Mouse (Mus musculus) heart, postnatal 36 days (tissue): ENCODE results near the gene Alkbh2. TPM values are rescaled to one million over a fixed set of nuclear protein-coding genes. Genes with fewer than 3 reads are reported as not detected.
A peak's percentile ranks its signal among the peaks of the same experiment; 100 is the strongest.

Experiments used
- DNase-seq, 2 experiments: peaks; one replicate each; pipeline ENCODE4 v3.0.0; 2021 to 2022
- intact Hi-C: fragments of 180-260 bp; cut with DNase I; formaldehyde crosslinking; loops from one replicate; pipeline ENCODE4 v1.15.1; 2025
- total RNA-seq, 2 experiments: library from RNA; stranded (reverse); gene quantifications; 2 replicates each; pipeline ENCODE4 v1.2.3; 2021

Alkbh2 gene
- total RNA-seq, 2 experiments from 2014 or later = 1.2 to 1.5 TPM

- DNase-seq = no peak
- intact Hi-C loops = no loop called here
Measured at GRCm38 (mm10) chr5:114147043-114147972, 19.3 kb upstream of the Alkbh2 start.

DNA sequence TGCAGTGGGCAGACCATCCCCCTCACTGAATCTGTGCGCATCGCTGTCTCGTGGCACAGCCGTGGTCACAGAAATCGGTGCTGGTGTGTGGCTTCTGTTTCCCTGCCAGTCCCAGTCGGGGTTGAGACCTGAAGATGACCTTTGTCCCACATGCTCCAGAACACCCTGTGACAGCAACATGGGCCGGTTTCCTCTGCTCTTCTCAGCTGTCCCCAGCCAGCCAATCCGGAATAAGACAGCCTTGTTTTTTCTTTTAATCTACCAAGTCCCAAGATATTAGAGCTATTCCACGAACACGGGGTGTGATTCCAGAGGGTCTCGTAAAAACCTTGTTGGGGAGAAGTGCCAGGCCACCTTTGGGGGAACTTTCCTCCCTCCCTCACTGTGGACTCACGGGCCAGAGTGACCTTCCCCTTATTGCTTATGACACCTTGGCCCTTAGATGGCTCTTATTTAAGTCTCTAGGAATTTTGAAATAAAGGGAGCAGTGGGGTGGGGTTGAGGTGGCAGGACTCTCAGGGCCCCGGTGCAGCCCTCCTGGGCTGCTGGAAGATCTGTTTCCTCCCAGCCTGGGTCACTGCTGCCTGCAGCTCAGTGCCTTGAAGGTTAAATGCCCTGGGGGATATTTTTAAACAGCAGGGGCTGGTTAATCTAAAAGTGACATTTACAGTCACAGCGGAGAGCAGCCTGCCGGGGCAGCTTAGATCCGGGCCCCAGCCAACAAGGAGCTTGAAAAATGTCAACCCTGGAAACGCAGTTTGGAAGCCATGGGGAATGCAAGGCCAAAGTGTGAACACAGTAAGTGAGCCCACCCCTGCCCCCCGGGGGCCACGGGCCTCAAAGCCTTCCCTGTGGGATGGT is 18.2 kb upstream of the Alkbh2 start, which contains the start of gene Acacb:
Acacb (plus strand) TSS at position 508 of the 861 bp plus-strand sequence.
- intact Hi-C loops = no loop called here
- DNase-seq = peak; percentile 44 to 55

DNA sequence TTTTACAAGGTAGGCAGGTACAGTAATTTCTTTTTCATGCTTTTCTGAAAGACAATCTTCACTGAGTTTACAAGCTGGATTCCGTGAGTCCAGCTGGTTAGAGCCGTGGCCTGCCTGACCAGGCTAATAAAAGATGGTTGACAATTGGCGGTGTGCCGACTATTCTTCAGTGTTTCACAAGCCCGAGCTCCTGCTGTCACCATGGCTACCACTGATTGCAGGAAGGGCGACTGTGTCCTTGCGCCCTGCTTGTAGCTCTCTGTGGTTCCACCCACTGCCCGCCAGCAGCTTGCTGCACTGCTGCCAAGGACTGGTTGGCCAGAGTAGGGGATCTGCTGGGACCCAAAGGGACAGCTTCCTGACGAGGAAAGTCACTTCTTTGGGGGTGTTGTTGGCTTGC is 11.2 kb upstream of the Alkbh2 start:
- DNase-seq = peak; percentile 84 to 86
- intact Hi-C loops = no loop called here

- peak; percentile 40 to 44 for DNase-seq
Measured at GRCm38 (mm10) chr5:114138277-114139164, 10.5 kb upstream of the Alkbh2 start.

GRCm38 (mm10) chr5:114137481-114138276 is 9.7 kb upstream of the Alkbh2 start:
- DNase-seq = no peak
- intact Hi-C loops = no loop called here

More at GRCm38 (mm10) chr5:114138277-114139164, 10.5 kb upstream of the Alkbh2 start:
- intact Hi-C loops = no loop called here

GRCm38 (mm10) chr5:114135516-114135915 is 7.5 kb upstream of the Alkbh2 start:
- intact Hi-C loops = no loop called here
- DNase-seq = no peak

DNA sequence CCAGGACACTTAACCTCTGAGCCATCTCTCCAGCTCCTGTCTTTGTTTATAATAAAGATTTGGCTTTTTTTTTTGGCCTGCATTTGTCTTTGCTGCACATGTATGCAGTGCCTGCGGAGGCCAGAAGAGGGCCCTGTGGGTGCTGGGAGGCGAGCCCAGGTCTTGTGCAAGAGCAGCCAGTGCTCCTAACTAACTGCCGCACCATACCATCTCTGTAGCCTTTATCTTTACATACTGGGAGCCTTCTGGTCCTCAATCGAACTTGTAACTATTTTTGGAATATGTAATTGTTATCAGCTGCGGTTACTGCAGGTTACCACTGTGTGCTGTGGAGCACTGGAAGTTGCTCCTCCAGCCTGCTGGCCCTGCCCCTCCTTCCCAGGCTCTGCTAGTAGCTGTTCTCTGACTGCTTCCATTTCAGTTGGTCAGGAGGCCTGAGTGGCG is 6.1 kb upstream of the Alkbh2 start:
- peak; percentile 64 for DNase-seq
- intact Hi-C loops = loop anchor here (5.0 kb wide), 1 partner anchor 38 kb away; no protein-coding TSS in a partner anchor

DNA sequence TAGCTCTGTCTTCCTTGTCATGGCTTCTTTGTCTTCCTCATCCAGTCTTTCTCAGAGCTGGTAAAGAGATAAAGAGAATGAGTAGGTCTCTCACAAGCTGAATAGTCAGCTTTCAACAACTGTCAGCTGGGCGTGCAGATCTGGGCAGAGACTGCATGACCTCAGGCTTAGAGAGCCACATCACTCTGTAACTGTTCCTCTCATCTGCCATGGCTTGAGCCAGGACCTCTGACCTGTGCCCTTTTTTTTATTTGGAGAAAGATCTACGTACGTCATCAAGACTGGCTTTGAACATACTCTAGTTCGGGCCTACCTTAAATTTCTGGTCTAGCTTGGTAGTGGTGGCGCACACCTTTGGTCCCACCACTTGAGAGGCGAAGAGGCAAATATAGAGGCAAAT is 4.8 kb upstream of the Alkbh2 start:
- intact Hi-C loops = loop anchor here (5.0 kb wide), 1 partner anchor 39 kb away; no protein-coding TSS in a partner anchor
- DNase-seq = no peak

DNA sequence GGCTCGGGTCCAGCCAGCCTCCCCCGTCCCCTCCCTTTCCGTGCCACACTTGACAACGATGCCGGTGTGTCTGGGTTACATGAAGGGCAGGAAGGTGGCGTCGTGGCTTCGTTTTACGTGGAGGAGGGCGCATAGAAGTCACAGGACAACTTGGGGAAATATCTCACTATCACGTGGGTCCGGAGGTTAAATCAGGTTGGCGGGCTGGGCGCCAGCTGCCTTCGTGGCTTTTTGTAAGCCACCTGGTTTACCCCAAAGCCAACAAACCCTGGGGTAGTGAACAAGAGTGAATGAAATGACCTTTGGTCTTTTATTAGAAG is 3.5 kb upstream of the Alkbh2 start:
- peak in 1 of 2 experiments; percentile 61 for DNase-seq
- intact Hi-C loops = loop anchor here (5.0 kb wide), 1 partner anchor 41 kb away; no protein-coding TSS in a partner anchor

DNA sequence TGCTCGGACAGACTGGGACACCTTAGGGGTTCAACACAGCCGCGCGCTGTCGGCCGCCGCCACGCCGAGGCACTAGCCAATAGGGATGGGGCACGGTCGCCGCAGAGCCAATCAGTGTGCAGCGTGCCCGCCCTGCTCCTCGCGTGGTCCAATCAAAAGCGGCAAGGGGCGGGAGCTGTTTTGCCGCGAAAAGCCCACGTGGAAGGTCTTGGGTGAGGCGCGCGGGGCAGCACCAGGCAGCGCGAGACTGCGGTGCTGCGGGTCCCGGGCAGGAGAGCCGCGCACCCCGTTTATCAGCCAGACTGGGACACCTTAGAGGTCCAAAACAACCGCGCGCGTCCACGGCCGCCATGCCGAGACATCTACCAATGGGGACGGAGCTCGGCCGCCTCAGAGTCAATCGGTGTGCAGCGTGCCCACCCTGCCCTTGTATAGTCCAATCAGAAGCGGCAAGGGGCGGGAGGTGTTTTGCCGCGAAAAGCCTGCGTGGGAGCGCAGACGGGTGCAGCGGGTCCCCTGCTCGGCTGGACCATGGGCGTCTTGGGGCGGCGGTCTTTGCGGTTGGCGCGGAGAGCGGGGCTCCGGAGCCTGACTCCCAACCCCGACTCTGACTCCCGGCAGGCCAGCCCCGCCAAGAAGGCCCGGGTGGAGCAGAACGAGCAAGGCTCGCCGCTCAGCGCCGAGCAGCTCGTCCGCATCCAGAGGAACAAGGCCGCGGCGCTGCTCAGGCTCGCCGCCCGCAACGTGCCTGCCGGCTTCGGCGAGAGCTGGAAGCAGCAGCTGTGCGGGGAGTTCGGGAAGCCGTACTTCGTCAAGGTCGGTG is 2.9 kb upstream of the Alkbh2 start:
- intact Hi-C loops = loop anchor here (5.0 kb wide), 1 partner anchor 41 kb away; no protein-coding TSS in a partner anchor
- peak; percentile 92 to 96 for DNase-seq

DNA sequence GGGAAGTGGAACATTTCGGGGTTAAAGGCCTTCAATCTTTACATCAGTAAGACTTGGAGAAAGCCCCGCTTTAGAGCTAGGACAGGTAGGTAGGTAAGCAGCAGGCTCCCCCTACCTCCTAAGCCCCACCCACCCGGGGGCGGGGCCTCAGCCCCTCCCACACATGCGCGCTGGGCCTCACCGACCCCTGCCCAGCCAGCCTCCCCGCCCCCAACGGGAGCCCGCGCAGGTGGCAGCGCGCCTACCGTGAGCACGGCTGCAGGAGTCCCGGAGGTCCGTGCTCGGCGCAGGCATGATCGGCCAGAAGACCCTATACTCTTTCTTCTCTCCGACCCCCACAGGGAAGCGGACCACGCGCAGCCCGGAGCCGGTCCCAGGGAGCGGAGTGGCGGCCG is 2.2 kb upstream of the Alkbh2 start, which contains the start of gene Ung:
Ung (plus strand) TSS at position 176 of the 395 bp plus-strand sequence.
- intact Hi-C loops = loop anchor here (5.0 kb wide), 1 partner anchor 42 kb away; no protein-coding TSS in a partner anchor
- DNase-seq = no peak

- DNase-seq = no peak
- intact Hi-C loops = loop anchor here (2.0 to 5.0 kb wide), 3 partner anchors 43 to 277 kb away; no protein-coding TSS in a partner anchor
Measured at GRCm38 (mm10) chr5:114129550-114130210, 1.7 kb upstream of the Alkbh2 start.

- no peak for DNase-seq
- intact Hi-C loops = loop anchor here (5.0 kb wide), 1 partner anchor 274 kb away; no protein-coding TSS in a partner anchor
Measured at GRCm38 (mm10) chr5:114126499-114127244, 1.3 kb downstream of the Alkbh2 start.

GRCm38 (mm10) chr5:114126008-114126407 is 2.0 kb downstream of the Alkbh2 start:
- DNase-seq = no peak
- intact Hi-C loops = loop anchor here (5.0 kb wide), 1 partner anchor 274 kb away; no protein-coding TSS in a partner anchor

- intact Hi-C loops = no loop called here
- no peak for DNase-seq
Measured at GRCm38 (mm10) chr5:114119806-114120205, 8.2 kb downstream of the Alkbh2 start.

GRCm38 (mm10) chr5:114116586-114116985 is 11.4 kb downstream of the Alkbh2 start:
- DNase-seq = no peak
- intact Hi-C loops = no loop called here

GRCm38 (mm10) chr5:114115030-114115429 is 13.0 kb downstream of the Alkbh2 start:
- intact Hi-C loops = no loop called here
- DNase-seq = no peak
